Mouse (Mus musculus) megakaryocyte, embryonic 14.5 days (primary cell): ENCODE measurements around the gene Fst.

ENCODE experiments used
- FLI1 ChIP-seq: IDR thresholded peaks from 2 replicates; pipeline ENCODE4 v1.6.1; 2012; ENCODE audit warnings: low read length, inconsistent platforms, mixed read lengths
- GATA1 ChIP-seq: IDR thresholded peaks from 3 replicates; pipeline ENCODE4 v1.6.1; 2012; ENCODE audit warnings: mixed read lengths, low read length, inconsistent platforms, borderline replicate concordance

- TF ChIP-seq GATA1 (no peak), FLI1 (no peak)
Observed at GRCm38 (mm10) chr13:114420235-114420634, 38.5 kb downstream of the Fst start.
